Mouse (Mus musculus): ENCODE data around the gene Col23a1.

The Col23a1 gene

GRCm38 (mm10) chr11:51390521-51390920 lies 100.8 kb downstream of the Col23a1 start:
- DNase-seq = peak; percentile 55

- peak; percentile 82 for DNase-seq
Observed at GRCm38 (mm10) chr11:51391548-51391947, 101.8 kb downstream of the Col23a1 start.

GRCm38 (mm10) chr11:51394301-51394865 lies 104.7 kb downstream of the Col23a1 start:
- no peak for DNase-seq

GRCm38 (mm10) chr11:51396451-51396850 lies 106.7 kb downstream of the Col23a1 start:
- no peak for DNase-seq

- DNase-seq = no peak
Observed at GRCm38 (mm10) chr11:51398084-51398483, 108.4 kb downstream of the Col23a1 start.

- no peak for DNase-seq
Observed at GRCm38 (mm10) chr11:51400356-51400755, 110.6 kb downstream of the Col23a1 start.

- DNase-seq = no peak
Observed at GRCm38 (mm10) chr11:51401481-51402128, 111.9 kb downstream of the Col23a1 start.

GRCm38 (mm10) chr11:51403886-51404285 lies 114.2 kb downstream of the Col23a1 start:
- no peak for DNase-seq

GRCm38 (mm10) chr11:51404865-51405440 lies 115.2 kb downstream of the Col23a1 start:
- no peak for DNase-seq

- DNase-seq = no peak
Observed at GRCm38 (mm10) chr11:51406531-51406930, 116.8 kb downstream of the Col23a1 start.

- DNase-seq = no peak
Observed at GRCm38 (mm10) chr11:51407351-51407750, 117.6 kb downstream of the Col23a1 start.

GRCm38 (mm10) chr11:51410771-51411170 lies 121.1 kb downstream of the Col23a1 start:
- DNase-seq = no peak

- DNase-seq = no peak
Observed at GRCm38 (mm10) chr11:51414520-51414919, 124.8 kb downstream of the Col23a1 start.

- DNase-seq = no peak
Observed at GRCm38 (mm10) chr11:51415049-51415688, 125.4 kb downstream of the Col23a1 start.

- DNase-seq = peak; percentile 97
Observed at GRCm38 (mm10) chr11:51418807-51419206, 129.1 kb downstream of the Col23a1 start.

GRCm38 (mm10) chr11:51421878-51422277 lies 132.2 kb downstream of the Col23a1 start:
- no peak for DNase-seq

GRCm38 (mm10) chr11:51422713-51423112 lies 133.0 kb downstream of the Col23a1 start:
- peak; percentile 92 for DNase-seq

GRCm38 (mm10) chr11:51426155-51426554 lies 136.4 kb downstream of the Col23a1 start:
- no peak for DNase-seq

GRCm38 (mm10) chr11:51429428-51430179 lies 139.9 kb downstream of the Col23a1 start:
- no peak for DNase-seq

GRCm38 (mm10) chr11:51430180-51430578 lies 140.5 kb downstream of the Col23a1 start:
- no peak for DNase-seq

GRCm38 (mm10) chr11:51431287-51431686 lies 141.6 kb downstream of the Col23a1 start:
- no peak for DNase-seq

- no peak for DNase-seq
Observed at GRCm38 (mm10) chr11:51431968-51432367, 142.2 kb downstream of the Col23a1 start.

GRCm38 (mm10) chr11:51442006-51442405 lies 152.3 kb downstream of the Col23a1 start:
- DNase-seq = no peak
